Mouse (Mus musculus) spleen, adult 2 months (tissue): ENCODE results near the gene Nmral1.

Experiments
- CTCF ChIP-seq: fragments of 200-500 bp; IDR thresholded peaks from 2 replicates; pipeline ENCODE4 v1.5.1; 2011; ENCODE audit warnings: mild to moderate bottlenecking, inconsistent platforms; ENCODE audit not compliant: insufficient read depth, insufficient read length, insufficient replicate concordance; ENCODE audit errors: extremely low read depth
- POLR2A ChIP-seq: fragments of 200-500 bp; IDR thresholded peaks from 2 replicates; pipeline ENCODE4 v1.6.1; 2011; ENCODE audit warnings: low read depth, low read length, inconsistent platforms

GRCm38 (mm10) chr16:4665726-4666125, 53.4 kb downstream of the Nmral1 start:
- TF ChIP-seq POLR2A: no peak
- no peak for TF ChIP-seq CTCF
